Mouse (Mus musculus) CD4-positive, CD25-positive, alpha-beta regulatory T cell, adult 2 months (primary cell): ENCODE data around the gene Gm20908.
"Not testable (repeated sequence)": the region's sequence is repeated elsewhere in the genome, so short reads cannot be mapped to it uniquely, and the experiment has no call there.

Source experiments
- DNase-seq: peaks from one replicate; pipeline ENCODE4 v3.0.0-alpha.2; 2012; ENCODE audit warnings: low read depth, low spot score

Gene Gm20908

DNA sequence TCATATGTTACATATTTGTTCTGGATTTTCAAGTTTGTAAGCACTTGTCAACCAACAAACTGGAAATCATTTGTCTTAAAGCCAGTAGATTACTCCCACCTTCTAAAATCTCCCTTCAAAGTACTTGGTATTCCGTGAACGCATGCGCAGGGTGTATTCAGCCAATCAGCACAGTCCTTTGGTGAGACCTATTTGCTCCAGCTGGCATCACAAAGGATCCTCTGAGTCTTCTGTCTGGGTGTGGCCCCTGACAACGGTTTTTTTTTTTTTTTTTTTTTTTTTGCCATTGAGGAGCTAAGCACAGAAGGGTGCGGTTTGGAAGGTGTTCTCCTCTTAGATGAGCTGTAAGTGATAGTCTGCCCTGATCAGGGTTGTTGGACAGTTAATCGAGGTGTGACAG, at the start of gene Gm20908:
Gene Gm20908 (plus strand): TSS at position 301 of the 400 bp plus-strand sequence.
- DNase-seq = not testable (repeated sequence)
